Mouse (Mus musculus): ENCODE measurements around the gene Cfap57. TPM values are rescaled to one million over a fixed set of nuclear protein-coding genes. Genes with fewer than 3 reads are reported as not detected.

Cfap57 gene
- polyA plus RNA-seq (2015; fragmentation: Nextera tagmentation; extraction: Ambion mirVana), result 2.1 and 2.5 TPM in 2 replicates

DNA sequence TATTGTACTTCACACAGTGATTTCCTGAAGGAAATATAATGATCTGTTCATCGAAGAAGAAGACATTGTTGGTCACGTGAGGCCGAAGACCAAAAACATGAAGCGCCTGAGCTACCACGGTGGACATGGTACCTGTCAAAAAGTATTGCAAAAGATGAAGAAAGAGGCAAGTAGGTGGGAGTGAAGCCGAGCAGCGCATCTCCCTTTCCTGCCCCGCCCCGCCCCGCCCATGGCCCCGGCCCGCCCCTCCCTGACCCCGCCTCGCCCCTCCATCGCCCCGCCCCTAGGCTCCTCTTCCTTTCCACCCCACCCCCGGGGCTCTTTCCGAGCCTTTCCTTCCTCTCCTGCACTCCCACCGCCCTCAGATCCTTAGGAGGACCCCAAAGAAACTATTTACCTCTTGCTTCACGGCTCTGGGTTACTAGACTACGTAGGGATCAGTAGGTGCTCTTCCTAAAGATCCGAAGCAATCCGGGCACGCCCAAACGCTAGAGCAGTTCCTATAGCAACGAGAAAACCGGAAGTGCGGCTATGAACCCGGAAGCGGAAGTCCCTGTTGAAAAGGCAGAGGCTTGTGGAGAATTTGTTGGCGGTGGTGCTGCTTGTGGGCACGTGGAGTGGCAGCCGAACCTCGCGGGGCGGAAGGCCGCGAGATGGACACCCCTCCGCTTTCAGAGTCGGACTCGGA, at the start of gene Cfap57, which contains the start of gene Ebna1bp2:
TSS of gene Cfap57 (minus strand) at position 499 of the 688 bp plus-strand sequence.
TSS of gene Ebna1bp2 (plus strand) at position 521 of the 688 bp plus-strand sequence.
- Histone ChIP-seq H3K4me1 (ENCODE audit: control insufficient read depth, insufficient read depth, low read depth, low read length) (peaks cover 9% of the 10 kb centered on the region), H3K27me3 (replicated peaks; ENCODE audit: control insufficient read depth, insufficient read depth, low read length) (no peaks in the 10 kb centered on the region), H3K4me3 (ENCODE audit: low read length) (peak within 1 kb of the TSS; percentile 73), H3K9me3 (ENCODE audit: control insufficient read depth, low read length) (no peaks in the 10 kb centered on the region), H3K9ac (ENCODE audit: low read depth, low read length) (peak within 1 kb of the TSS; percentile 76), H3K4me2 (ENCODE audit: low read length) (peak within 1 kb of the TSS; percentile 82), H3K36me3 (ENCODE audit: control insufficient read depth, insufficient read depth, low read length) (peaks cover 23% of the 10 kb centered on the region), H3K27ac (ENCODE audit: low read depth, low read length) (peak within 1 kb of the TSS; percentile 81)
- peak; percentile 98 for ATAC-seq
- under 1% methylated on average over 35 of the region's 41 CpGs for WGBS

DNA sequence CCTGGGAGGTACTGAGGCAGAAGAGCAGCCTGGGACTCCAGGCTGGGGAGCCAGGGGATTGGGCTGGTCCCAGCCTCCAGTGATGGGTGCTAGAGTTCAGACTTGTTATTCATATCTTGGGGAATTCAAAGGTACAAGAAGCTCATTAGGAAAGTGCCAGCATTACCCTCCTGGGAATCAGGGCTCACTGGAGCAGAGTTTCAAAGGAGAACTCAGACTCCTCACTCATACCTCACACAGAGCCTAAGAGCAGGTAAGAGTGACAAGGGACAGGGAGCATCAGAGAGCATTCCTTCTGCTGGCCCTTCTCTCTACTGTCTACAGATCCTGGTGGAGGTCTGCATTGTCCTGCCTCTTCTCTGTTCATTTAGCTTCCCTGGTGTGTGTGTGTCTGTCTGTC, 38.1 kb upstream of the Cfap57 start, which contains the start of gene Olfr62:
TSS of gene Olfr62 (plus strand) at position 301 of the 400 bp plus-strand sequence.
- no peaks in the 10 kb centered on the region for H3K4me1 ChIP-seq (ENCODE audit: control insufficient read depth, insufficient read depth, low read depth, low read length)

DNA sequence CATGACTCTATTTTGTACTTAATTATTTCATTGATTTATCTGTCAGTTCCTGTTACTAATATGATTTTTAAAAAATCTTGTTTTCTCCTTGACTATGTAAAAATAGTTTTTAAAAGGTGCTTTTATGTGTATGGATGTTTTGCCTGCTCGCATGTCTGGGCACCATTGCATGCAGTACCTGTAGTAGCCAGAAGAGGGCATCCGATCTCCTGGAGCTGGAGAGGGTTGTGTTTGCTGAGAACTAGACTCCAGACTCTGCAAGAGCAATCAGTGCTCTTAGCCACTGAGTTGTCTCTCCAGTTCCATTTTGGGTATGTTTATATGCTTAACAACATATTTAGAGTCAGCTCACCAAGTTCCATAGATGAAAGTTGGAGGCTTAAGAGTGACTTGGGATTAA, 24.7 kb upstream of the Cfap57 start:
- 12% methylated on average over 2 of the region's 2 CpGs for WGBS
- Histone ChIP-seq H3K9ac (ENCODE audit: low read depth, low read length) (no peak overlapping the region), H3K27ac (ENCODE audit: low read depth, low read length) (no peak overlapping the region), H3K4me2 (ENCODE audit: low read length) (no peak overlapping the region), H3K27me3 (replicated peaks; ENCODE audit: control insufficient read depth, insufficient read depth, low read length) (no peaks in the 10 kb centered on the region), H3K4me3 (ENCODE audit: low read length) (no peak overlapping the region), H3K36me3 (ENCODE audit: control insufficient read depth, insufficient read depth, low read length) (no peaks in the 10 kb centered on the region), H3K9me3 (ENCODE audit: control insufficient read depth, low read length) (no peaks in the 10 kb centered on the region), H3K4me1 (ENCODE audit: control insufficient read depth, insufficient read depth, low read depth, low read length) (peaks cover 3% of the 10 kb centered on the region)
- ATAC-seq, result no peak

More for the DNA sequence above, 38.1 kb upstream of the Cfap57 start, which contains the start of gene Olfr62:
- no peaks in the 10 kb centered on the region for H3K9me3 ChIP-seq (ENCODE audit: control insufficient read depth, low read length)
- no peak within 1 kb of the TSS for H3K4me2 ChIP-seq (ENCODE audit: low read length)
- ATAC-seq, result no peak
- H3K9ac ChIP-seq (ENCODE audit: low read depth, low read length), result no peak within 1 kb of the TSS
- no peaks in the 10 kb centered on the region for H3K36me3 ChIP-seq (ENCODE audit: control insufficient read depth, insufficient read depth, low read length)
- no peaks in the 10 kb centered on the region for H3K27me3 ChIP-seq (replicated peaks; ENCODE audit: control insufficient read depth, insufficient read depth, low read length)
- H3K4me3 ChIP-seq (ENCODE audit: low read length), result no peak within 1 kb of the TSS
- H3K27ac ChIP-seq (ENCODE audit: low read depth, low read length), result no peak within 1 kb of the TSS

DNA sequence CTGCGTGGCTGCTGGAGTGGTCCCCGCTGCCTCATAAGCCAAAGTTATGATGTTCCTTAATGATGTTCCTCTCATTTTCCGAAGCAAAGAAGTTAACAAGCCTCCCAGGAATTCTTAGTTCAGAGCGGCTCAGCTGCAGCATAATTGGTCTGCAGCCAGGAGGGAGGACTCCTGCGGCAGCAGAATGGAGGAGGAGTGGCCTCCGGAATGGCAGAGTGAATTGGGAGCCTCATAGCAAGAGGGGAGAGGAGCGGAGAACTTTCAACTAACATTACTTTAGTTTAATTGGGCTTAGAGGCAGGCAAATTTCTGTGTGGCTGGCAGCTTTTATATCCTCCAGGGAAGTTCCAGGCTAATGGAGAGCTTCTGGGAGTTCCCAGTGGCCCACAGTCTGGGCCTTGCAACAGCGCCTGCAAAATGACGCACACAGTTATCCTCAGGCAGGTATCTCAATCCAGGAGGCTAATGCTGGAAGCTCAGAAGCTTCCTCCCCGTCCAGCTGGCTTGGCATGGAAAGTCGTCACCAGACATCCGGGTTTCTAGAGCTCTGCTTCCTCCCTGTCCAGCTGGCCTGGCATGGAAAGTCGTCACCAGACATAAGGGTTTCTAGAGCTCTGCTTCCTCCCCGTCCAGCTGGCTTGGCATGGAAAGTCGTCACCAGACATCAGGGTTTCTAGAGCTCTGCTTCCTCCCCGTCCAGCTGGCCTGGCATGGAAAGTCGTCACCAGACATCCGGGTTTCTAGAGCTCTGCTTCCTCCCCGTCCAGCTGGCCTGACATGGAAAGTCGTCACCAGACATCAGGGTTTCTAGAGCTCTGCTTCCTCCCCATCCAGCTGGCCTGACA, 22.0 kb upstream of the Cfap57 start:
- Histone ChIP-seq H3K4me3 (ENCODE audit: low read length) (no peak overlapping the region), H3K36me3 (ENCODE audit: control insufficient read depth, insufficient read depth, low read length) (no peaks in the 10 kb centered on the region), H3K4me1 (ENCODE audit: control insufficient read depth, insufficient read depth, low read depth, low read length) (peaks cover 3% of the 10 kb centered on the region), H3K9ac (ENCODE audit: low read depth, low read length) (no peak overlapping the region), H3K27ac (ENCODE audit: low read depth, low read length) (no peak overlapping the region), H3K9me3 (ENCODE audit: control insufficient read depth, low read length) (no peaks in the 10 kb centered on the region), H3K27me3 (replicated peaks; ENCODE audit: control insufficient read depth, insufficient read depth, low read length) (no peaks in the 10 kb centered on the region), H3K4me2 (ENCODE audit: low read length) (peak overlapping the region; percentile 8)
- WGBS, result 46% methylated on average over 20 of the region's 20 CpGs
- ATAC-seq, result peak; percentile 79

DNA sequence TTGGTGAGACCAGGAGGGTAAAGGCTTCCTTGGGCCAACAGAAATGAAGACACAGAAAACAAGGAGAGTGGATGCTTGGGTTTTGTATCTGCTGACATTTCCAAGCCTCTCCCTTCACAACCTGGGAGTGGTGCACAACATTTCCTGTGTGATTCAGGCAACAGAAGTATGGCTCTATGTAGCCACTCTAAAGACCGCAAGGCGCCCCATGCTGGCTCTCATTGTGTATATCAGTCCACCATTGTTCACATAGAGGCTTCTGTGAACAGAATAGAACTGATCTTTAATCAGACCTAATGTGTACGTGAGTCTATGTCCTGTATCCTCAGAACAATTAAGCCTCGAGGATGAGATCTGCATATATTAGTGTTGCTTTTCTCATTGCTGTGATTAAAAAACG, 9.7 kb upstream of the Cfap57 start:
- Histone ChIP-seq H3K9me3 (ENCODE audit: control insufficient read depth, low read length) (no peaks in the 10 kb centered on the region), H3K4me2 (ENCODE audit: low read length) (no peak overlapping the region), H3K4me1 (ENCODE audit: control insufficient read depth, insufficient read depth, low read depth, low read length) (no peaks in the 10 kb centered on the region), H3K4me3 (ENCODE audit: low read length) (no peak overlapping the region), H3K36me3 (ENCODE audit: control insufficient read depth, insufficient read depth, low read length) (peaks cover 29% of the 10 kb centered on the region), H3K27me3 (replicated peaks; ENCODE audit: control insufficient read depth, insufficient read depth, low read length) (no peaks in the 10 kb centered on the region), H3K27ac (ENCODE audit: low read depth, low read length) (no peak overlapping the region), H3K9ac (ENCODE audit: low read depth, low read length) (no peak overlapping the region)
- ATAC-seq, result no peak
- WGBS, result 78% methylated on average over 5 of the region's 5 CpGs

DNA sequence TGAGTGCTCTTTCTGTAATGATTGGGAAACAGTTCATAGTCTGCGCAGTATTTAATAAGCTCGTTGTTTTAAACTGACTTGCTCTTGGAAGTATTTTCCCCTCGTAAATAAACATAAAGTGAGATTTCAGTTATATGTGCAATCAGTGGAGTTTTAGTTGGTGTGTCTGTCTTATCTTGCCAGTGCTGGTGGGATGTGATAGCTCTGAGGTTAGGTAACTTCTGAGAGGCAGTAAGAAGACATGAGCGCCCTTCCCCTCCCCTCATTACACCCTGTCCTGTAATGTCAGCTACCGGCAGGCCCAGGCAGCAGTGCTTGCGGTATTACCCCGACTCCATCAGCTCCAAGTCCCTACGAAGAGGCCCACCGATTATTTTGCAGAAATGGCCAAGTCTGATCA, 1.2 kb upstream of the Cfap57 start:
- Histone ChIP-seq H3K36me3 (ENCODE audit: control insufficient read depth, insufficient read depth, low read length) (peaks cover 29% of the 10 kb centered on the region), H3K4me2 (ENCODE audit: low read length) (peak overlapping the region; percentile 82), H3K4me1 (ENCODE audit: control insufficient read depth, insufficient read depth, low read depth, low read length) (peaks cover 9% of the 10 kb centered on the region), H3K27ac (ENCODE audit: low read depth, low read length) (no peak overlapping the region), H3K27me3 (replicated peaks; ENCODE audit: control insufficient read depth, insufficient read depth, low read length) (no peaks in the 10 kb centered on the region), H3K9me3 (ENCODE audit: control insufficient read depth, low read length) (no peaks in the 10 kb centered on the region), H3K9ac (ENCODE audit: low read depth, low read length) (no peak overlapping the region), H3K4me3 (ENCODE audit: low read length) (peak overlapping the region; percentile 73)
- 88% methylated on average over 9 of the region's 9 CpGs for WGBS
- no peak for ATAC-seq

DNA sequence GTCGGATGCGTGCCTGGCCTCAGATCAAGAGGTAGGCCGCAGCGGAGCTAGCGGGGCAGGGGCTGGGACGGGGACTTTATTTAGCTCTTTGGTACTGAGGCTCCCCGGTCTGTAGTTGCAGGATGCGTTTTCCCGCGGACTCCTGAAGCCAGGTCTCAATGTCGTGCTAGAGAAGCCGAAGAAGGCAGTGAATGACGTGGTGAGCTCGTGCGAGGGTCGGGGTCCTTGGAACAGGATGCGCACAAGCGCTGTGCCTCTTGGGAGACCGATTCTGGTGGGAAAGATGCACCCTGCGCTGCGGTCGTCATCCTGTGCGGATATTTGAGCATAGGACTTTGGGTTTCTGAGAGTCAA, 367 bp upstream of the Cfap57 start:
- peaks cover 27% of the 10 kb centered on the region for H3K36me3 ChIP-seq (ENCODE audit: control insufficient read depth, insufficient read depth, low read length)
- H3K27ac ChIP-seq (ENCODE audit: low read depth, low read length), result peak overlapping the region; percentile 81; the same call in 1 of the 2 replicates
- H3K4me2 ChIP-seq (ENCODE audit: low read length), result peak overlapping the region; percentile 82
- peak overlapping the region; percentile 76 for H3K9ac ChIP-seq (ENCODE audit: low read depth, low read length)
- ATAC-seq, result peak; percentile 74; the same call in 1 of the 2 replicates
- no peaks in the 10 kb centered on the region for H3K27me3 ChIP-seq (replicated peaks; ENCODE audit: control insufficient read depth, insufficient read depth, low read length)
- WGBS, result under 1% methylated on average over 23 of the region's 23 CpGs
- no peaks in the 10 kb centered on the region for H3K9me3 ChIP-seq (ENCODE audit: control insufficient read depth, low read length)
- H3K4me3 ChIP-seq (ENCODE audit: low read length), result peak overlapping the region; percentile 73
- H3K4me1 ChIP-seq (ENCODE audit: control insufficient read depth, insufficient read depth, low read depth, low read length), result peaks cover 9% of the 10 kb centered on the region

DNA sequence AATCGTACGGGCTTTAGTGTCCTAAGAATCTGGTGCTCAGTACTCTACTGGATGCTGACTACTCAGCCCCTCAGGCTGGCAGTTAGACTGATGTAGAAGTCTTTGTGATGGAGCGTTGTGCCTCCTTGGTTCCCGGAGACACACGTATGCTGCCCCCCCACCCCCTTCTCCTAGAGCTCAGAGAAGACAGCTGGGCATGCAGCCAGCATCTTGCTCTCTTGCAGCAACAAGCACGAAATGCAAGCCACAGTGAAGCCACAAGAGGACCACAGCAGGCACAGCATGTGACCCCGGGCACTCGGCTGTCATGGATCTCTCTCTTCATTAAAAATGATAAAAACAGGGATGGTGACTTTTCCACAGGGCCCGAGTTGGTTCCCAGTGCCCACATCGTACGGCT, 5.2 kb downstream of the Cfap57 start:
- Histone ChIP-seq H3K9me3 (ENCODE audit: control insufficient read depth, low read length) (no peaks in the 10 kb centered on the region), H3K4me2 (ENCODE audit: low read length) (no peak overlapping the region), H3K4me3 (ENCODE audit: low read length) (no peak overlapping the region), H3K36me3 (ENCODE audit: control insufficient read depth, insufficient read depth, low read length) (no peaks in the 10 kb centered on the region), H3K4me1 (ENCODE audit: control insufficient read depth, insufficient read depth, low read depth, low read length) (no peaks in the 10 kb centered on the region), H3K27ac (ENCODE audit: low read depth, low read length) (no peak overlapping the region), H3K9ac (ENCODE audit: low read depth, low read length) (no peak overlapping the region), H3K27me3 (replicated peaks; ENCODE audit: control insufficient read depth, insufficient read depth, low read length) (0 out of 2 replicates have a peak, but pooled peaks cover under 1% of the 10 kb centered on the region)
- WGBS, result 67% methylated on average over 11 of the region's 11 CpGs
- no peak for ATAC-seq

DNA sequence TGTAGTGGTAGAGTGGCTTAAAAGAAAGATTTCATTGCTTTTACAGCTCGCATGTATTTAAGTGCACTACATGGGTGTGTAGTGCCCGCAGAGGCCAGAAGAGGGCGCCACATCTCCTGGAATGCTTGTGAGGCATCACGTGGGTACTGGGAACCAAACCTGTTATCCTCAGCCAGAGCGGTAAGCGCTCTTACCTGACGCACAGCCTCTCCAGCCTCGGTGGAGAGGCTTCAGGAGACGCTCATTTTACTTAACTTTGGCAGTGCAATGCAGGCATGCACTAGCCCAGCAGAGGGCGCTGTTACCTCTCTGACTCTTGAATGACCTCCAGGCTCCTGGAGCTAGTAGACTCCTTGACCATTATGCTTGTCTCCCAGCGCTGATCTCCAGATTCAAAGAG, 8.0 kb downstream of the Cfap57 start:
- H3K4me3 ChIP-seq (ENCODE audit: low read length), result no peak overlapping the region
- 28% methylated on average over 11 of the region's 11 CpGs for WGBS
- H3K9me3 ChIP-seq (ENCODE audit: control insufficient read depth, low read length), result no peaks in the 10 kb centered on the region
- ATAC-seq, result no peak
- no peaks in the 10 kb centered on the region for H3K36me3 ChIP-seq (ENCODE audit: control insufficient read depth, insufficient read depth, low read length)
- H3K4me1 ChIP-seq (ENCODE audit: control insufficient read depth, insufficient read depth, low read depth, low read length), result no peaks in the 10 kb centered on the region
- no peak overlapping the region for H3K4me2 ChIP-seq (ENCODE audit: low read length)
- no peak overlapping the region for H3K9ac ChIP-seq (ENCODE audit: low read depth, low read length)
- H3K27ac ChIP-seq (ENCODE audit: low read depth, low read length), result no peak overlapping the region
- 0 out of 2 replicates have a peak, but pooled peaks cover 2% of the 10 kb centered on the region for H3K27me3 ChIP-seq (replicated peaks; ENCODE audit: control insufficient read depth, insufficient read depth, low read length)

Data from hindbrain, embryonic 16.5 days (tissue).